Mouse (Mus musculus): ENCODE measurements at regions not wholly inside any gene's neighbourhood (a gene's known extent, or its start where the extent isn't known, plus 50 kb on each side); places are given as distances from the start of the nearest gene placed in this dataset.
A peak's percentile ranks its signal among the peaks of the same experiment; 100 is the strongest.

- H3K4me2 ChIP-seq, result peak overlapping the region; percentile 69
- H3K4me1 ChIP-seq, result peaks cover 99% of the 10 kb centered on the region
- no peaks in the 10 kb centered on the region for H3K27me3 ChIP-seq (replicated peaks)
- no peaks in the 10 kb centered on the region for H3K9me3 ChIP-seq (replicated peaks)
- H3K9ac ChIP-seq, result peak overlapping the region; percentile 85
- no peaks in the 10 kb centered on the region for H3K36me3 ChIP-seq
- peak overlapping the region; percentile 99 for H3K27ac ChIP-seq
- 17% methylated on average over 17 of the region's 17 CpGs for WGBS (ENCODE audit: insufficient replicate concordance)
- ATAC-seq, result peak; percentile 76
- H3K4me3 ChIP-seq, result peak overlapping the region; percentile 66
These were observed 52.0 kb upstream of the Pim1 start for GRCm38 (mm10) chr17:29438347-29439235.

DNA sequence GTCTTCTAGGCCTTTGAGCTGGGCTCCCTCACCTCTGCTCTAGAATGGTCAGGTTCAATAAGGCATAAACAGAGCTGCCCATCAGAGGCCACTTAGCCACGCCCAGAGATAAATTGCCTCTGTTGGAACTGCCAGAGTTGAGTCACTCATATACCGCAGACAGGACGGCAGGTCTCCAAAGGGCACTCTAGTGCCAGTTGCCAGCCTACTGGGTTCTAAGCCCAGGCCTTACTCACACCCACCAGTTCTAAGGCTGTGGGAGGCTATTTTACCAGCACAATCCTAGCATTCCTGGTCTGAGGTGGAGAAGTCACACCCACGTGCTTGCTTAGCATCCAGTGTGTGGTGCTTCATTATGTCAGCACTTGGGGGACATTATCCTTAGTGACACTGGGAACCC is 50.6 kb upstream of the Pim1 start:
- H3K27me3 ChIP-seq (replicated peaks), result no peaks in the 10 kb centered on the region
- peaks cover 99% of the 10 kb centered on the region for H3K4me1 ChIP-seq
- H3K36me3 ChIP-seq, result no peaks in the 10 kb centered on the region
- peak; percentile 22 for ATAC-seq
- 54% methylated on average over 4 of the region's 4 CpGs for WGBS (ENCODE audit: insufficient replicate concordance)
- no peaks in the 10 kb centered on the region for H3K9me3 ChIP-seq (replicated peaks)
- no peak overlapping the region for H3K4me3 ChIP-seq
- H3K27ac ChIP-seq, result peak overlapping the region; percentile 99
- H3K4me2 ChIP-seq, result peak overlapping the region; percentile 43
- H3K9ac ChIP-seq, result peak overlapping the region; percentile 85

DNA sequence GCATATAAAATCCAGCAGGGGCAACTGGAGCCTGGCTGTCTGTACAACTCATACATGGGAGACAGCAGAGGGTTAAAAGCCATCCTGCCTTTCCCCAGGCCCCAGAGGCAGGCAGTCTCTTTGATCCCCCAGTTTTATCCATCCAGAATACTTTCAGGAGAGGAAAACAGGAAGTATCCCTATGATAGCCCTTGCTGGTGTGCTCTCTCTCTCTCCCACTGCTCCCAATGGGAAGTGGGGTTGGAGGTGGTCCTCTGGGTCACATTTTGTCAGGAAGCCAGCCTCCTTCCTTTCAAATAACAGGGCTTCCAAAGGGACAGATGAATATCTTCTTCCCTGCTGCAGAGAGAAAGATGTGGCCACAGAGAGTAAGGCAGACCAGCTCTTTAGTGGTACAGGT is 50.1 kb upstream of the Pim1 start:
- H3K9me3 ChIP-seq (replicated peaks), result no peaks in the 10 kb centered on the region
- H3K9ac ChIP-seq, result peak overlapping the region; percentile 85
- no peaks in the 10 kb centered on the region for H3K27me3 ChIP-seq (replicated peaks)
- H3K4me2 ChIP-seq, result peak overlapping the region; percentile 2; the same call in 1 of the 2 replicates
- H3K4me3 ChIP-seq, result no peak overlapping the region
- peaks cover 99% of the 10 kb centered on the region for H3K4me1 ChIP-seq
- H3K36me3 ChIP-seq, result no peaks in the 10 kb centered on the region
- ATAC-seq, result no peak
- H3K27ac ChIP-seq, result peak overlapping the region; percentile 99
